Mouse (Mus musculus) olfactory bulb, adult 2 months (tissue): ENCODE results near the gene Lnx2.

Experiments
- CTCF ChIP-seq: fragments of 200-500 bp; IDR thresholded peaks from 2 replicates; pipeline ENCODE4 v1.5.1; 2012; ENCODE audit warnings: low read depth, mild to moderate bottlenecking, low read length, moderate library complexity; ENCODE audit not compliant: insufficient read depth
- POLR2A ChIP-seq: fragments of 200-500 bp; IDR thresholded peaks from 2 replicates; pipeline ENCODE4 v1.6.1; 2012; ENCODE audit warnings: mild to moderate bottlenecking, low read depth, low read length, moderate library complexity; ENCODE audit not compliant: insufficient read depth

- no peak; the same call in 1 of the 2 replicates for TF ChIP-seq POLR2A
- no peak for TF ChIP-seq CTCF
Observed at GRCm38 (mm10) chr5:147077305-147078034, 1.1 kb upstream of the Lnx2 start.
